Mouse (Mus musculus) brain, embryonic 14.5 days (tissue): Measurements from ENCODE around the gene Ccnb2.

Experiments used
- CTCF ChIP-seq: fragments of 200-500 bp; IDR thresholded peaks from 2 replicates; pipeline ENCODE4 v1.5.1; 2012; ENCODE audit warnings: inconsistent platforms, mild to moderate bottlenecking, moderate library complexity, borderline replicate concordance; ENCODE audit not compliant: insufficient read depth, insufficient read length; ENCODE audit errors: extremely low read depth
- POLR2A ChIP-seq: fragments of 200-500 bp; IDR thresholded peaks from 2 replicates; pipeline ENCODE4 v1.6.1; 2012; ENCODE audit warnings: mild to moderate bottlenecking, inconsistent platforms, borderline replicate concordance; ENCODE audit not compliant: poor library complexity, insufficient read depth, insufficient read length, severe bottlenecking; ENCODE audit errors: extremely low read depth

- TF ChIP-seq POLR2A (no peak), CTCF (peak; percentile 41; the same call in 1 of the 2 replicates)
Measured at GRCm38 (mm10) chr9:70416412-70416811, 4.9 kb downstream of the Ccnb2 start.
